Mouse (Mus musculus): Measurements from ENCODE around the gene Spaca1. TPM values are rescaled to one million over a fixed set of nuclear protein-coding genes. Genes with fewer than 3 reads are reported as not detected.
"Not testable (repeated sequence)": the region's sequence is repeated elsewhere in the genome, so short reads cannot be mapped to it uniquely, and the experiment has no call there.

Spaca1 gene
- total RNA-seq (2021) (under 1 TPM; 0.40 to 0.90 TPM), polyA plus RNA-seq (2012; rRNA removed) (0.94 and 1.0 TPM in 2 replicates)
- long read RNA-seq, partial matches to known transcripts = 0 of 1 reads
- long read RNA-seq, other reads (novel, unspliced or antisense) = 0 of 1 reads

DNA sequence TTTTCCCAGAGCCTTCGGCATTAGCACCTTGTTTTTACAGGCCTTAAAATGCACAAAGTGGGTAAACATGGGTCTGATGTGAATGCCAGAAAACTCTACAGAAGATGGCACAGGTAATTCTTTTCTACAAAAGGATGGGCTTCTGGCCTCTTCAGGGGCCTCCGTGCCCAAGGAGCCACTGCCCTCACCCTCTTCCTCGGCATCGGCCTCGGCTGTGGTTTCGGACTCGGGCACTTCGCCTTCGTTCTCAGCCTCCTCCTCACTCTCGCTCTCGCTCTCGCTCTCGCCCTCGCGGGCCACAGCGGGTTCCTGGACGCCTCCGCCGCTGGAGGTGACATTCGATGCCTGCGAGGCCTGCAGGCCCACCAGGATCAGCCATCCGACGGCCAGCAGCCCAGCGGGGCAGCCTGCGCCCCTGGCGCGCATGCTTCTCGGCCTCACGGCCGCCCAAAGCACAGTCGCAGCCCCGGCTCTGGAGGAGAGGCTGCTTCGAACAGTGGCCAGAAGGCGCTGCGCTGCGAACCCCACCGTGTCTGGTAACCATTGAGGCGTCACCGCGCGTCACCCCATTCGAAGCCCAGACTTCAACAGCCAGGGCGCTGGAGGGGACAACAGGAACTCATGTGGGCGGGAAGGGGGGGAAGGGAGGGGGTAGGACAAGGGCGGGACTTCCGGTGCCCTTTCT, at the start of gene Spaca1:
TSS of gene Spaca1 (minus strand) at position 621 of the 685 bp plus-strand sequence.
- no peak for DNase-seq

DNA sequence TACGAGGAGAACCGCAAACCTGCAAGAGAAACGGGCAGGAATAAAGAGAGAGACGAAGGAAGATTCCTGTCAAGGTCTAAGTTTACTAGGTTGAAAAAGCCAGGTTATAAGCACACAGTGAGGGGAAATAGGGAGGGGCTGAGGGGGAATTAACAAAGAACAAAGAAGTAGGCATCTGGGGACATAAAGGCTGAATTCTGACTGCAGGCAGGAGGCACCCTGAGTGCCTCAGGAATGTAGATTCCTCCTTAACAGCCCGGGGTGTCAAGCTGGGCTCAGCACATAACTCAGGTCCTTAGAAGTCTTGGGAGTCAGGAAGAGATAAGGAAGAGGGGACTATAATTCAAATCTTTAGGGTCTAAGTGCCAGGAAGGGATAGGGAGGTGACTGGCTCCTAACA, 37.3 kb upstream of the Spaca1 start:
- not testable (repeated sequence) for DNase-seq

DNA sequence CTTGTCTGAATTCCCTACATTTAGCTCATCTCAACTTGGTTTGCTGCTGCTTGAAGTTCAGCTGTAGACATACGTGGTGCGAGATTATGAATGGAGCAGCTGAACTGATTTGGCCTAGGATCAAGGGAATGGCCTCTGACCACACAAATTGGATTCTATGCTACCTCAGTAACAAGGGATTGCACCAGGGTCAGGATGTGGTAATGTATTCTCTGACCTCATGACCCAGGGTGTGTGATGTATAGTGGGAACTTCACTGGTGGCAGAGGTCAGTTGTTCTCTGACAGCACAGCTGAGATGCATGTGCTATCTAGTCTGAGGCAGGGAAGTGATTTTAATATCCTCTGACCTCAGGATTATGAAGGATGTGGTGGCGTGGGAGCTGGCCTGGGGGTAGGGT, 31.1 kb upstream of the Spaca1 start:
- no peak for DNase-seq

DNA sequence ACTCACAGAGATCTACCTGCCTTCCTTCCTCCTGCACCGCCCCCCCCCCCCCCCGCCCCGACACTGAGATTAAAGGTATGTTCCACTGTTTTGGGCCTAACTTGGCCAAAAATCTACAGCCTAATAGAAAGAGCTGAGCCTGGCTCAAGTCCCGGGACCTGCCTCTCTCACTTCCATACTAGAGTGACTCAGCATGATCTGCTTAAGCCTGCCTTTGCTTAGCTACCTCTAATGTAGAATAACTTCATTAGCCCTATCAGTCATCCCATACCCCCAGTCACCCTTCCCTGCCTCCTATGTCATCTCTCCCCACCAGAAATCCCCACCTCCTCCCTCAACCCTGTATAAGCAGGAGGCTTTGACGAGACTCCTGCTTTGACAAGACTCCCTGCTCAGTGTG, 19.0 kb upstream of the Spaca1 start:
- no peak for DNase-seq

DNA sequence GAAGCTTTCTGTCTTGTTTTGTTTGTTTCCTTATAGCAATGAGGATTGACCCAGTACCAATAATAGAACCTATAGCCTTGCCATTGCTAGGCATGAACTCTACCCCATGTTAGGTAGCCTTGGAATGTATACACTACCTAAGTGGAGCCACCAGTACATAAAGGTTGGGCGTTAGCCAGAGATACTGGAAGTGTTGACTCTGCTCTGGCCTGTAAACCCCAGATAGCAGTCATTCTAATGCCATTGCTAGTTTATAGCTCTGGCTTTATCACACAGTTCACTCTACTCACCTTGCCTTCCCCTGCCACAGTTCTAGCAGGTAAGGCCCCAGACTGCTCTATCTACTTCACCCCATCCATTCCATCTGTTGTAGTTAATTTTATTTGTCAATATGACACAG, 8.3 kb upstream of the Spaca1 start:
- DNase-seq = no peak

DNA sequence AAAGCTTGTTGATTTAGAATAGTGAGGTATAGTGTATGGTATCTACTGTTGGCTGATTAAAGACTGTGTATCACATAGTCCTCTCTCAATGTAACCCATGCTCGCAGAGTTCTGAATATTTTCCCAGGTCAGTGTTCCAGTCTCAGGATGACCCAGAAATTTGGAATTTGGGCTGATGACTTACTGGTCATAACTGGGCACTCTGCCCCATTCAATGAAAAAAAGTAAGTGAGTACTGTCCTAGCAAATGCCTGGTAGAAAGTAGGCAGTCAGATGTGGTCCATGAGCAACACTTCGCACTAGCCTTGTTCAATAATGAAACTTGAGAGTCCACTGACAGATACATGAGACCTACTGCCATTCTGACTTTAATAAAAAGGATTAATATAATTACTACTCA, 23.2 kb downstream of the Spaca1 start:
- DNase-seq = peak; percentile 58

DNA sequence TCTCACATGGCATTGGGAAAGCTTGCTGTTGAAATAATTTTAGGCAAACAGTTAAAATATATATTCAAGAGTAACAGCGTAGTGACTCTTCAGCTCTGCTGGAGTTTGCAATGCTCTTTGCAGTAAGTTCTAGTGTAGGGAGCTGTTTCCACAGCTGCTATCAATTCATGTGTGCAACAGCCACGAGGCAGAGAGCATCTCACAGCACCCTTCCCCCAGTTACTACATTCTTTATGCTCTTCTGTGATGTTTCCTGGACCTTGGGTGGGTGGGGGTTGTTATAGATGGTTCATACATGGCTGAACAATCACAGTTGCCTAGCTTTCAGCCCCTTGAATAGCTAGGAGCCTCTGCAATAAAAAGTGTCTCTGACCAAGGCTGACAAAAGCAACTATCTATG, 28.5 kb downstream of the Spaca1 start:
- DNase-seq = no peak

DNA sequence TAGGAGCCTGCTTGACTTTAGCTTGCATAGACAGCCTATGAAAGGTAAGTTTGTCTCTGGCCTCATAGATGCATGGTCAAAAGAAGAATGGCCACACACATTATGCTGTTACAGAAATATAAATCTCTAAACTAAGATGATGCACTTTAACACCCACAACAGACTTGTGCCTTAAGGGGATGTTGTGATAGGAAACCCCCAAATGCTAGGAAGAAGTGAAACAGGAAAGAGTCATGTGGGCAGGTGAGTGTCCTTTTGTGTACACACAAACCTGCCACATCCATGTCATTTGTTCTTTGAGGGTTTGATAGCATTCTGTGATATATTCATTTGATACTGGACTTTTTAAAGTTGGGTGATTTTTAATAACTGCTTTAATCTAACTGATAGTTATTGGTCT, 53.6 kb downstream of the Spaca1 start:
- DNase-seq = no peak

DNA sequence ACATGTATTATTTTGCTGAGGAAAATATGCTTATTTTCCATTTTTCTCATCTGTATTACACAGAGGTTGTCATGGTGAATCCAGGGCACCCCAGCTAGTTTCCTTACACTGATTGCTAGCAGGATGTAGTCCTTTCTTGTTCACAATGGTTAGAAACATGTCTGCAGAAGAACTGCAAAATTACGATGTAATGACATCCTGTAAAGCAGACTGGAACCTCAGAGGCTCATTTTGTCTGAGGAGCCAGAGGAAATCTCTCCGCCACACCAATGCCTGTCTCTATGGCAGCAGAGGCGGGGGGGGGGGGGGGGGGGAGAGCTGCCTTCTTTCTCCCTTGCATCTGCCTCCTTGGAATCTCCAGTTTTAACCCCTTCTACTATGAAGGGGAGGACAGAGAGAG, 57.3 kb downstream of the Spaca1 start:
- DNase-seq = no peak

DNA sequence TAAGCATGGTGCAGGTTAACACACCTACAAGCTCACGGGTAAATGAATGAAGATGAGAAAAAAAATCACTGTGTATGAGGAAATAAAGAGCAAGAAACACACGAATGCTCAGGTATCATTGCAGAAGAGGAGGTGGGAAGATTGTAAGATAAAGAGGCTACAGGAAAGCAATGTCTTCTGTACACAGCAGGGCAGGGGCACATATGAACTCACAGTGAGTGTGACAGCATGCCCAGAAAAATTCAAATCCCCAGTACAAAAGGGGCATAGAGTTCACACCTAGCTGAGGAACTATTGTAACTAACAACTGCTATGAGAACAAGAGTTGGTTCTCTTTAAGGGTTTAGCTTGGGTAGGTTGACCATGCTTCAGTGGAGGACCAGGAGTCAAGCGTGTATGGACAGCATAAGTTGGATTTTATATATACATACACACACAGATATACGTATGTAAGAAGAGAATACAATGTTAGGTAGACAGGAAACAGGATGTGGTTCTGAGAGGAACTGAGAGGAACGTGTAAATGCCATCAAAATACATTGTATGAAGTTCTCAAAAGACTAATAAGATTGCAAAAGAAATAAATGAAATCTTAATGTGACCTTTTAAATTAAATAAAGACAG, 61.4 kb downstream of the Spaca1 start:
- no peak for DNase-seq

Other genes starting within 250 kb of the Spaca1 start
- gene Cnr1, start 125.6 kb downstream of the Spaca1 start, total RNA-seq (2021) = 10 to 100 TPM; 19.4 to 25.8 TPM
- 7.3 and 7.9 TPM in 2 replicates for gene Cnr1, start 125.6 kb downstream of the Spaca1 start, polyA plus RNA-seq (2012; rRNA removed)